Mouse (Mus musculus) right cerebral cortex, postnatal 4 days (tissue): ENCODE measurements at regions not wholly inside any gene's neighbourhood (a gene's known extent, or its start where the extent isn't known, plus 50 kb on each side); places are given as distances from the start of the nearest gene placed in this dataset.

Source experiments
- DNase-seq: peaks from one replicate; pipeline ENCODE4 v3.0.0-alpha.2; 2022

DNA sequence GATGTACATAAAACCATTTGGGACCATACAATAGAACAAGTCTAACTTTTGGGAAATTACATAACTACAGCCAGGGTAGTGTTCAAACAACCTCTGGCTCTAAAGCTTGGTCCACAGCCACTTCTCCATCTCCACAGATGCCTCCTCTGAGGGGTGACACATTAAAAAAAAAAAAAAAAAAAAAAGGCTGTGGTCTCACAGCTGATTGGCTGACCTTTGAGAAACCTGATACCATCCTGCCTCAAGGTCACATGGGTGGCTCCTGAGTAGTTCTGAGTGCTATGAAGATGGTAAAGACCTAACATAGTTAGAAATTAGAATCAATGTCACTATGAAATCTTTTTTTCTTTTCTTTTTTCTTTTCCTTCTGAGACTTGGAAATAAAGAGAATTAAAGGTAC lies 102.4 kb downstream of the Tmem182 start:
- DNase-seq, result no peak

DNA sequence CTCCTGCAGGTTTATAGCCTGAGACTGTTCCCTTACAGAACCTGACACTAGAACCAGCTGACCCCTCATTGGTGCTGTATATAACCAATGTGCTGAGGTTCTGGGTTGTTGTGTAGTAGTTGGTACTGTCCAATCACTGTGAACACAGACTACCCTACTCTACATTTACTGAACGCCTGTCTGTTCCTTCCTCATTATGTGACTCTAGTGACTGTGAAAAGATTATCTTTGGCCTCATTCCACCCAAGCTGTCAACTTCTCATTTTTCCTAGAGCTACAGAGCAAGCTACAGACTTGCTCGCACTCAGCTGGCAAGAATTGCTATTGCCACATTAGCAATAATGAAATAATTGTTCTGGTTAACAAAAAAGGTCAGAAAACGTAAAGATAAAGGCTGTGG lies 108.2 kb downstream of the Tmem182 start:
- no peak for DNase-seq

DNA sequence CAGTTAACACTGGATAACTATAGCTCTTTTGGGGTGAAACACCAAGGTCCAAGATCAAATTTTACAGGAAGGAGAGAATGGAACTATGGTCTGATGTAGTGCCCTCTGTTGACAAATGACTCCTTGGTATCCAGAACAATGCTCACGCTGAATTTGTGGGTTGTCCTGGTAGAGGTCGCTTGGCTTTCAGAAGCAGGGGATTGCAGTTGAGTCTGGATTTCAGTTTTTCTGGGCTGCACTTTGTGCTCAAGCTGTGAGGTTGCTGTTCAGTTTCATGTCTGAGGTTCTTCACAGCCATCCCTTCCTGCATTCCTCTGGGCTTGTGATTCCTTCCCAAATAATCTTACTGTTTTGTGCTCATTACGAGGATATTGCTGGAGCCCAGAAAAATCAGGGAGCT lies 118.9 kb downstream of the Tmem182 start:
- no peak for DNase-seq

DNA sequence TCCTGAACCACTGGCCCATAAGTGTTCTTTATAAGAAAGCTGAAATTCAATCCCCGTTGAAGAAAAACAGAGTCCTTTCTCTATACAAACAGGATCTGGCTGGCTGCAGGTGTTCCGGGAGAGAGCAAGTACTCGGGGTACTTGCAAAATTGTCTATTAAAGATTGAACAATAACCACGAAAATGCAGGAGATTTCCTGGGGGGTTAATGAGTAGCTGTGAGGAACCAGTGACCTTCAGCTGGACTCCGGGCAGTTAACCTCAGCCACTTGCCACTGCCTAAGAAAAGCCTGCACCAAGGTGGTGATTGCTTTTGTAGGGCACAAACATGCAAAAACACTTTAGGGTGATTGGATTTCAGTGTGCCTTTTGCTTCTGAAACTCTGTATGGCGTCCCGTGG lies 119.4 kb downstream of the Tmem182 start:
- no peak for DNase-seq

DNA sequence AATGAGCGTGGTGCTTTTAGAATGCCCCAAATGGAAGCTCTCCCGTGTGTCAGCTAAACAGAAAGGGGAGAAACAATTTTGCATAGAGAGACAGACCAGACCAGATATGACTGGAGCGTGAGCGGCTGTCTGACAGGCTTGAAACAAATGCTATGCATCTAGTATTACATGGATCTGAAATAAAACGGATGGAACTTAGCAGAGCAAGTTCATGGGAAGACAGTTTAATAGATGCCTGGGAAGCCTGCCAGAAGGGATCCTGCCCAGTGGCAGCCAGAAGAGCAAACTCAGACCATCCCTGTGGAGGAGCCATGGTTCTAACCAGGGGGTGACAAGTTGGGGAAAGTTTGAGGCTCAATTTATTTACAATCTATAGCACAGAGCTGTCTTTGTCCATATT lies 126.0 kb downstream of the Tmem182 start:
- DNase-seq, result no peak

DNA sequence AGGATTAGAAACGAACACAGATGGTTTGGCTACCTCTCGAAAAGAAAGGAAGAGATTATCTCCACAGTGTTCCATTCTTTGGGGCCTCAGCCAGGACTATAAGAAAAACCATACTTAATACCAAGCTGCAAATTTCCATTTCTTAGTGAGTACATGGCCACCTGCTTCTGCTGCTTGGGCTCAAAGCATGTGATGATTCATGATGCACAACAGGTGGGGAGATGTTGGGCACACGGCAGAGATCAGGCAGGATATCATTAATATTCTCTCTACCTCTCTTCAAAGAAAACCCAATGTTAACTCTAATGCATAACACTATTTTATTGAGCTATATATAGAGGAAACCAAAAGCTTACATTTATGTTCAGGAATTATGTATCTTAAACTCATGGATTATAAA lies 131.3 kb downstream of the Tmem182 start:
- no peak for DNase-seq

DNA sequence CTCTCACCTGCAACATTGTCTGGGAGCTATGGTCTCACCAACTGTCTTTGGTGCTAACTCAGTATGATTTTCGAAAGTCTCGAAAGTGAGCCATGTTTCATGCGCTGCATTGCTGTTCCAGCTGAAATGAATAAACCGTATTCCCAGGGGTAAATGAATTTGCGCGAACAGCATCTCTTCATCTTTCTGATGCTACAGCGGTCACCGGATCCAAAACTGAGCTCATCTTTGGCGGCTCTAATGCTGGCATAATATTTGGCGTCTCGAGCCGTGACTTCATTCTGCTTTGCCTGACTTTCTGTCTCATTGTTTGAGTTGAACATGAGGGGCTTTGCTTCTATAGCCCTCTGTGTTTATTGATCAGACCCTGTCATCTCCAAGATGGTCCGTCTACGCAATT lies 137.3 kb downstream of the Tmem182 start:
- no peak for DNase-seq

DNA sequence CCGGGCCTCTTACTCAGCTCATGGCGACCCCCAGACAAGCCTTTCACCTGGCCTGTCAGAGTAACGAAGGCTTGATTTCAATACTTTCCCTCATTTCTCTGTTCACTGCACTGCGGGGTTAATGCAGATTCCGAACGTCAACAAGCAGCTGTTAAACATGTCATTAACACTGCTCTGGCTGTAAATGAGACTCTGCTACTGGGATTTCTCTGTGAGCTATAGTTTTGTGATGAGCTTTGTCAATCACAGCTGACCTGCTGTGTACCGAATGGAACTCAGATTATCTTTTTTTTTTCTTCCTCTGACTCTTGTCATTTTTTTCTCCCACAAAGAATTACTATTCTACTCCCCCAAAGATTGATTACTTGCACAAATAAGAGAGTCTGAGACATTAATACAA lies 137.8 kb downstream of the Tmem182 start:
- DNase-seq, result no peak

DNA sequence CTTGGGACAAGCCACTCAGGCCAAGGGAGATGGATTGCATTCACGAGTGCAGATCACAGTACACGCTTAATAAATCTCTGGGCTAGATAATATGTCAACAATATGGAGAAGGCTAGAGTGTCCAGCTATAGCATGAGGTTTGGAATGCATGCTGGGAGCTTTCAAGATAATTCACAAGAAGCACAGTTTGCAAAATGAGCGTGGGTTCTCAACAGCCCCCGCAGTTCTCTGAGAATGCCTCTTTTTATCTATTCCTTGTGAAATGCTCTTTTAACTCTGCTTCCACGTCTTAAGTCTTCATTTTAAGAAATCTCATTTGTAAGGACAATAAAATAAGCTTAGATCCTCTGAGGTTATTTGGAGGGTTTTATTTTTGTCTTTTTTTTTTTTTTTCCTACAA lies 145.2 kb downstream of the Tmem182 start:
- DNase-seq, result no peak

DNA sequence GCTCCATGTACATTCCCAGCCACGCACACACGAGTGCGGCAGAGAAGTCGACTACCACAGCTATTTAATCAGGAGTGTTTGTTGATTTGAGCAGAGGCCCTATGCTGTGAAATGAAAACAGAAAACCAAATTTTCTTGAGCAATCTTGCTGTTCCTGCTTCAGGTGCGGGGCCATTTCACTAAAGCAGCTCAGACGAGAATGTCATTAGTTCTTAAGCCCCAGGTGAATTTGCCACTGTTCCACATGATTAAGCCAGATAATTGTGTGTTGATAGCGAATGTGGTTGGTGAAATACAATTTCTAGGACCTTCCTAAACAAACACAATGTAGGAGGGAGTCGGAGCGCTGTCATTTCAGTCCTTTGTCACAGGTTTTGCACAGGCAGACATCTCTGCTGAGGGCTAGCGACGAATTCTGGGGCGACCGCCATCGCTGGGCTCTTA lies 149.3 kb downstream of the Tmem182 start:
- no peak for DNase-seq

DNA sequence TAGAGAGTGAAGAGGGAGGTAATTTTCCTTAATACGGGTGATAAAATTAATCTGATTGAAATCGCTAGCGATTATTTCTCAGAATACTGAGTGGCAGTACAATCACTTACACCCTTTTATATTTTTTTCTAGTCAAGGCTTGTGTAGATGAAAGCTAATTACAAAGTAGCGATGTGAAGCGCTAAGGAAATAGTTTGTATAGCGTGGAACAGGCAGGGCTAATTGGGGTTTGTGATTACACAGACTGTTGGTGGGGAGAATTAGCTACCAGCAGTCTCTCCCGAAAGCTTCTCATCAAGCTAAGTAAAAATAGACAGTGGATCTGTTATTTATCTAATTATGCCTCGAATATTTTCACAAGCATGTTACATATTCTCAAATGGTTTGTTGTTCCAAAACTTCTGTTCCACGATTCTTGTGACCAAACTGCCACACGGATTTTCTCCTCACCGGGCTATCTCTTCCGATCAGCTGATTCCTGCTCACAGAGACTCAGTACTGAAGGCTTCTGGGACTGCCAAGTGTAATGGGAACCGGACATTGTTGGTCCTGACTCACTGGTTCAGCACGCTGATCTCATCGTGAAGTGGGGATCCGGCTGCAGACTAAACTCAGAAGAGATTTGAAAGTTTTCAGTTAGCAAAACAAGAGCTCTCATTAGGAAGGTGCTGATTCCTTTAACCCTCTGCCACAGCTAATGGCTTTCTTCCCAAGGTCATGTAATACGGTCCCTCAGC lies 162.5 kb downstream of the Tmem182 start:
- no peak for DNase-seq

DNA sequence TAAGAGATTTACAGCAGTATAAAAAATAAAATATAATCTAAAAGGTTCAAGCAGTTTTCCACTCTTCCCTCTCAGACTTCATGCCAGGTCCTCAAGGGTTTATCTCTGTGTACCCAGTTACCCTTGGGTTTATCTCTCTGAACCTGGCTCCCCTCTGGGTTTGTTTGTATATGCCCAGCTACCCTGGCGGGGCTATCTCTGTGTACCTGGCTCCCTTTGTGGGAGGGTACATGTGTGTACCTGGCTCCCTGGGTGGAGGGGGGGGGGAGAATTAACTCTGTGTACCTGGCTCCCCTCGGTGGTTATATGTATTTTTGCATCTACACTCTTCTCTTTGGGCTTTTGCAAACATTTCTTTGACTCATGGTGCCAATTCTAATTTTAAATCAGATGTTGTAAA lies 178.4 kb downstream of the Tmem182 start:
- no peak for DNase-seq

DNA sequence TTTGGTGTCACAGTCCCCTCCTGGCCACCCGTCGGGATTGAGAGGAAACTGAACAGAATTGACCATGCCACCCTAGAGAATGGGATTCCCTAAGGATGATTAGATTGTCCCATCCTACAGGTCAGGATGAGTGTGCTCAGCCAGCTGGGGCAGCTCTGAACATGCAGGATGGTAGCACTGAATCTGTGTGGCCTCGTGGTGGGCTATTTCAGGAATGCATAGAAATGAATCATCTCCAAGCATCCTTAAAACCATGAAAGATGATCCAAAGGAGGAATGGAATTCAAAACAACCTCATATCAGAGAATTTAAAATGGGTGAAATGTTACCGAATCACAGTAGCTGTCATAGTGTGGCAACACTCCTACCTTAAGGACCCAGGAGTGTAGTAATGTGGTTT lies 187.9 kb downstream of the Tmem182 start:
- no peak for DNase-seq

DNA sequence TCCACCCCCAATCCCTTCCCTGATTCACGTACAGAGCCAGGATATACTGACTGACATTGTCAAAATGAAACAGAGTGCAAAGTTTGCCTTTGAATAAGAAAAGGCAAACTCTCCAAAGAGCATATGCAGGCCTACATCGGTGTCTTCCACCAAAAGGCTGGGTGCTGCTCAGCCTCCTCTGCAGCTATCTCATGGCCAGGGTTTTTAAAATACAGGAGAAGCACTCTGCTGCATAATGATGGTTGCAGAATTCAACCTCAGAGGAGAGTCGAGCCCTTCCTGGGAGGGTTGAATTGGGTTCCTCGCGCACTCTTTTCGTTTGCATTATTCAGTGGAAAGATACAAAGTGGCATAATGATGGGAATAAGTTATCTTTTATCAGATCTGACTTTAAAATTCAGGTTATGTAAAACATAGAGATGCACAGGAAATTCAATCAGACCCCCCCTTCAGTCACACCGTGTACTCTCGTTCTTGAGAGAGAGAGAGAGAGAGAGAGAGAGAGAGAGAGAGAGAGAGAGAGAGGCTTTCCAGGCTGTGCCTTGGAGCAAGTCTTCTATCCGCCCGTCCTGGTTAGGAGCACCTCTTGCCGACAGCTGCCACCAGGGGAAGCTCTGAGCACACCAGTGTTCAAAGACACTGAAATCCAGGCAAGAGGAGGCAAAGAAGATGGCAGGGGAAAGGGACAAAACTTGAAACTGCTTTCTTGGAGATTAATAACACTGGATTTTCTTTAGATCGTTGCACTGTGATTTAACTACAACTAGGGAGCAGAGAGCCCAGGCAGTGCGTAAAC lies 196.0 kb downstream of the Tmem182 start:
- DNase-seq, result peak; percentile 74

DNA sequence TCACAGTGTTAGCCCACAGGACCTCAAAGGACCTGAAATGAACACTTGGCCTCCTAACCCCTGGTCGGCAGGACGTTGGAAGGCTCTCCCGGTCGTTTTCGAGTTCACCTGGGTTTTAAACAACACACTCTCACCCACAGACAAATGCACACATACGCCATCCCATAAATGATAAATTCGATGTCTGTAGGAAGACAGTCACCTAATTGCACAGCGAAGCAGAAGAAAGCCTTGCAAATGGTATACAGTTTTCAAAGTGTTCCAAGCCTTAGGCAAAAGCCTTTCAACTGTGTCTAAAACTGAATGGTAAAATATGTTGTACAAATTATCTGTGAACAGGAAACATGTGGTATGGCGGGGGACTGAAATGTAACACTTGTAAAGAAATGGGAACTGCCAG lies 196.6 kb downstream of the Tmem182 start:
- no peak for DNase-seq

DNA sequence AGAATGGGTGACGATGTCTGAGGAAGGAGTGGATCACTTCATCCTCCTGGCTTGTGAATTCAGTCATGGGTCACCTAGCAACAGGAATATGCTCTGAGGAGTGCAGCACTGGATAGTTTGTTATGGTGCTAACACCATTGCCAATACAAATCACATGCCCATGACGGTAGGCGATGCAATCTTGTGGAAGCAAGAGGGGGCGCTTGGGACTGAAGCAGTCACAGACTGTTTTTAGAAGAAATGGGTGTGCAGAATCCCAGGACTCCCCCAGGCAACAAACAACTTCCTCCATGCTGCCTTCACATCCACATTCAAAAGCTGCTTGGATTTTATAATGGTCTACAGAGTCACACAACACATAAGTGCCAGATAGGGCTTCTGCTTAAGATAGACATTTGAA lies 221.5 kb downstream of the Tmem182 start:
- no peak for DNase-seq

DNA sequence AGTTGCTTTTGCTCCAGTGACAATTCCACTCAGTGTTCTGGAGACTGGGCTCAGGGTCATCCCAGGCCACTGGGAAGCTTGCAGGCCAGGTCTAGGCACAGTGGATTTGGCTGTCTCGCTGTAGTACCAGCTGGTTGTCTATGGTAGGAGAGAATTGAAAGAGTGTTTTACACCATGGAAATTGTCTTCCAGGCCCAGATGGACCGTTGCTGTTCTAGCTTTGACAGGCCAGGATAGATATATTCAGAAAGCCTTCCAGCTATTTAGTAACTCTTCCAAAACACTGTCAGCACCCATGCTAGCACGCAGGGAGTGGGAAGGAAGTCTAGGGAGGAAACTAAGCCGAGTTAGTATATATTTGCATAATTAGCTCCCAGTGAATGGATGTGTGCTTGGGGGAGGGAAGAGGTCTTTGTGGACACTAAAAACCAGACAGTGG lies 222.2 kb downstream of the Tmem182 start:
- peak; percentile 35 for DNase-seq

DNA sequence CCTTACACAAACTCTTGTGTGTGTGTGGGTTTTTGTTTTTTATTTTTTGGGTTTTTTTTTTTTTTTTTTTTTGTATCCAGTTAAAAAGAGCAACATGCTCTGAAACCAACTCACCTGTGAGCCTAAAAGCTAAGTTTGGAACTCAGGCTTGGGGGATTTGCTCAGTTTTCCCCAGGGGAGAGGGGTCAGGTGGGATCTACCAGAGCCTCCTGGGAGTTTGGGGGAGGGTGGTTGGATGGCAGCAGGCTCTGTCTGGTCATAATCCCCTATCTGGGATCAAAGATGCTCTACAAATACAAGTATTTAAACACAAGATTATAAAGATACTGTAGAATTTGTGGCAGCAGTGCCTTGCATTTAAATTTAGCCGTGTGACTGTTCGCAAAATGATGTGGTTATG lies 222.6 kb downstream of the Tmem182 start:
- no peak for DNase-seq

DNA sequence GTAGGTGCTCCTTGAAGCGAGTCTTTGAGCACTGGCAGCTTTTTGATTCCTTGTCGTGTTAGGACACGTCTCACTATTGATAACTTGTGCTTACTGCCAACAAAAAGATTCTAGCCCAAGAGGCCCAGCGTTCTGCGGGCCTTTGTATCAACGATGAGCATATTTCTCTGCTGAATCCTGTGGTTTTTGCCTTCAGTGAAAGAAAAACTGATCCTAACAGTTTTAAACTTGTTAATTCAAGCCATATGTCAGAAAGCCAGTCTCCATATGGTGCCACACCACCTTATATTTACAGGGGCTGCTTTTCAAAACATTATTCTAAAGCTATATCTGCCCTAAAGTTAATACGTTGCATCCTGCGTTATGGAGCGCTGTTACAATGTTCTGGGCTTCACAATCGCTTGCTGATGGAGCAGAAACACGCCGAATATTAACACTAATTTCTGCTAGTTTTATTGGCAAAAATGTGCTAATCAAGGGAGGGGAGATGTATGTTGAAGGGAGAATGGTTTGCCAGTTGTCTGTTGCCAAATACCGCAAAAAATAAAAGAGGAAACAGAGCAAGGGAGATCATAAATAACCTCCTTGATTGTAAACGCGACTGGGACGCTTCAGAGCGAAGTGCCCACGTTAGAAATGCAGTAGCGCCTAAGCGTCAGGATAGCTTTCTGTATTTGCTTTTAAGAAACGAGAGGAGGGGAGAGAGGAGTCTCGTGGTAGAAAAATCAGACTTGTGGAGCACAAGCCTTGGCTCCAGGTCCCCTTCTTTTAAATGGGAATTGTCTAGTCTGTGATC lies 229.9 kb downstream of the Tmem182 start:
- DNase-seq, result no peak

DNA sequence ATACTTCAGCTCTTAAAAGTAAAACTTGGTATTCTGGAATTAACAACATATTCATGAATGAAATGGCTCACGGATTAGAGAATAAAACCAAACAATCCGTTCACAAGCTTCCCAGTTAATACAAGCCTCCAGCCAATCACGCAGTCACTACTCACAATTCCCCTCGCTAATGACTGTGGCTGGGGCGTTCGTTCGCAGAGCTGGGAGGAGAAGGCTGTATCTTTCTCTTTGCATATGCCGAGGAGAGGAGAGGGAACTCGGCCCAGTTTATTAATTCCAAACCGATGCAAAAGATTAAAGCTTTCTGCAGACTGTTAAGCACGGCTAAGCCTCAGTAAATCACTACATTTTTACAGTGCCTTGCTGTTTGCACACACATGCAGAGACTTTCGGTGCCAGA lies 231.5 kb downstream of the Tmem182 start:
- DNase-seq, result no peak

DNA sequence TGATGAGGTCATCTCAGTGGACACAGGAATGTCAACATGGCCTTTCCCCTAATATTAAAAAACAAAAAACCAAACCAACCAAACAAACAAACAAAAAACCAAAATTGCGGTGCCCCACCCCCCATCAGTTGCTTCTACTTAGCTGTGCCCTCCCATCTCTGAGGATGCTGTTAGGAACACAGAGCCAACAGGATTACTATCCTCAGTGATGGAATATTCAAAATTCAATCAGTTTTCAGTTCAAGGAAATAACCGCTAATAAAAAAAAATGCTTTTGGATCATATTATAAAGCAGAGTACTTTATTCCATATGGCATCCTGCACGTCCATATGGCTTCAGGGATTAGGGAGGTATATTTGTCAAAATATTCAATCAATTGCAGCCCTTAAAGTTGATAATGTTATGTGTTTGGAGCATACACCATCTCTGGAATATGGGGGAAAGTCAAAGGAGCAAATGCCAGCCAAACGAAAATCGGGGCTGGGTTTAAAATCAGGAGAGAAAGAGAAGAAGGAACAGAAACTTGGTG lies 249.1 kb downstream of the Tmem182 start:
- DNase-seq, result no peak

DNA sequence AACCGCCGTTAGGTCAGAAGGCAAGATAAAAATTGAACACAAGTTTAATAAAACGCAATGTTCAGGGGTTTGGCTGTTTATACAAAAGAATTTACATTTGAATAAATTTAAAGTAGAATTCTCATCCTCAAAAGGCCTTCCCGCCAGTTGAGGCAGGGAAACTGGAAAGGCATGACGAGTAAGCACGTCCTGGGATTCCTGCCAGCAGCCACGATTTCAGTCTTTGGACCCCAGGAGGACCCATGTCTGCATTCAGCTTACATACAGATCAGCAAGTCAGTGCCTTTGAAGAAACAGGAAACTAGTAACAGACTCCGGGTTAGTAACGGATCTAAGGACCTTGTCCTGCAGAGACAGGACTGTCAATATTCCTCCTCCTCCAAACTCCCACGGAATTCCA lies 250.4 kb downstream of the Tmem182 start:
- no peak for DNase-seq

DNA sequence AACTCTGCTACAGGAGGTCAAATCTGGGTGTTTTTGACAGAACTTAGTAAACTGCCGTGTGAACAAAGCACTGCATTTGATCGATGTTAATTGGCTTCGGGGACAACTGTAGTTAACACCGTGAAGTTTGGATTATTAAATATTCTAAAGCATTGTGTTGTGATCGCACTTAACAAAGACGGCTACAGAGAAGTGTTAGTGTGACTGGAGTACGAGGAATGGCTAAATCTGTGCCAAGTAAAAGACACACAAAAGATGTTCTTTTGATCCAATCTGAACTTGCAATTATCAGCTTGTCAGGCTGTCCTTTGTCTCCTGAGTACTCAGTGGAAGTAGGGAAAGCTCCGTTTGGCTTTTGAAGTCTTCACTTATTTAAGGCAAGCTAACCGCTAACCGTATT lies 259.7 kb downstream of the Tmem182 start:
- DNase-seq, result no peak
